Mouse (Mus musculus) midbrain, embryonic 10.5 days (tissue): ENCODE results near the gene 9230102O04Rik. TPM values are rescaled to one million over a fixed set of nuclear protein-coding genes. Genes with fewer than 3 reads are reported as not detected.

ENCODE experiments used
- DNase-seq: peaks from one replicate; pipeline ENCODE4 v3.0.0-alpha.2; 2017; ENCODE audit warnings: low spot score
- H3K27ac ChIP-seq: fragments of 300-500 bp; sonication (generic); replicated peaks from 2 replicates; pipeline ENCODE4 v1.5.1; 2016; ENCODE audit warnings: mild to moderate bottlenecking
- H3K27me3 ChIP-seq: fragments of 300-500 bp; sonication (generic); 2 replicates; pipeline ENCODE4 v1.6.1; 2016; ENCODE audit warnings: low read depth, mild to moderate bottlenecking; ENCODE audit not compliant: poor library complexity, severe bottlenecking
- H3K36me3 ChIP-seq: fragments of 300-500 bp; sonication (generic); 2 replicates; pipeline ENCODE4 v1.6.1; 2016; ENCODE audit warnings: mild to moderate bottlenecking, moderate library complexity
- H3K4me1 ChIP-seq: fragments of 300-500 bp; sonication (generic); 2 replicates; pipeline ENCODE4 v1.6.1; 2016
- H3K4me3 ChIP-seq: fragments of 300-500 bp; sonication (generic); 2 replicates; pipeline ENCODE4 v1.5.1; 2016; ENCODE audit warnings: mild to moderate bottlenecking, moderate library complexity
- H3K9me3 ChIP-seq: fragments of 300-500 bp; sonication (generic); replicated peaks from 2 replicates; pipeline ENCODE4 v1.6.1; 2016; ENCODE audit warnings: mild to moderate bottlenecking
- WGBS: fragments of 180-500 bp; shearing (Covaris S2); methylation state at CpG from one replicate; pipeline ENCODE4 v1.1.7; 2016; 5-methylcytosine and 5-hydroxymethylcytosine counted together
- polyA plus RNA-seq: library from polyadenylated mRNA; unstranded; fragments of >200 nt; fragmentation: Nextera tagmentation; extraction: Ambion mirVana; gene quantifications from 2 replicates; pipeline ENCODE4 v1.2.1, GENCODE M21; 2016

9230102O04Rik gene
- polyA plus RNA-seq, 1 experiment from 2014 or later = 0.47 TPM

DNA sequence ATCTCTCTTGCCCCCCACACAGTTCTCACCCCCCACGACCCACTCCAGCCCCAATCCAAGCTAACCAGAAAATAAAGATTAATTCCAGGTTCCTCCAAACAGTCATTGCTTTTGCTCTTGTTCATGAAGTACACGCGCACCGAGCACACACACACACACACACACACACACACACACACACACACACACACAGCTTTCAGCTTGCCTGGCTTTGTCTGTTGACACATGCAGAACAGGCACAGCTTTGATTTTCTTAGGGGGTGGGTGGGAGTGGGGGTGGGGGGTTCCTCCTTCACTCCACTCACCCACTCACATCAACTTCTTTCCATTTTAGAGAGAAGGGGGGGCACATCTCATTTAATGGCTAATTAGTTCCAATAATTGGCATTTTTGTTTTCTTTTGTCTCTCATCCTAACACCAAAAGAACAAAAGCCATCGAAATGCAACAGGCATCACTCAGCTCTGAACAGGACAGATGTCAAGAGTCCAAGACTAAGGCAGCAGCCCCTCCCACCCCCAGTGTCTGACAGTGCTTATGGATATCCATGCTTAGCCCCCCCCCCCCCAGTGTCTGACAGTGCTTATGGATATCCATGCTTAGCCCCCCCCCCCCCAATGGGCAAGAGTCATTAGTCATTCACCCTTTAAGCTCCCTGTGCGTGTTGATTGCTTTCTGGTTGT lies 4.1 kb upstream of the 9230102O04Rik start:
- no peaks in the 10 kb centered on the region for H3K9me3 ChIP-seq
- under 1% methylated on average over 6 of the region's 6 CpGs for WGBS
- peaks cover 54% of the 10 kb centered on the region for H3K4me1 ChIP-seq

DNA sequence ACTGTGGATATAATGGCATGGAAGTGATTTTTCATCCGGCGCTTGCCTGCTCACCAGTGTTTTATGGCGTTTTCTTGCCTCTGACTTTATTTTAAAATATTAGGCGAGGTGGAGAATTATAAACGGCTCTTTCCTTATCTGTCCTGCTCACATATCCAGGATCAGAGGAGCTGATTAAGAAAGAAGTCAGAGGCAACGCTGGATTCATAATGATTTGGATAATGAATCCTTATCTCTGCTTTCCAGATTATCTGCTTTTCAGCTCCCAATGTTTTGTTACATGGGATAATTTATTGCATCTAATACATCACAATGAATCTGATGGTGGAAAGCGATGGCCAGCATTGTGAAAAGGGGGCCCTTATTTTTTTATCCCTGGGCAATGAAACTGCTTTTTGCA lies 3.2 kb upstream of the 9230102O04Rik start:
- peaks cover 47% of the 10 kb centered on the region for H3K4me1 ChIP-seq
- no peak overlapping the region for H3K27ac ChIP-seq
- no peaks in the 10 kb centered on the region for H3K9me3 ChIP-seq
- H3K4me3 ChIP-seq = no peak overlapping the region
- WGBS = 11% methylated on average over 7 of the region's 7 CpGs
- H3K36me3 ChIP-seq = no peaks in the 10 kb centered on the region
- no peak for DNase-seq
- H3K27me3 ChIP-seq = peaks cover 97% of the 10 kb centered on the region

More for the DNA sequence above, 4.1 kb upstream of the 9230102O04Rik start:
- Histone ChIP-seq H3K27me3 (peaks cover 97% of the 10 kb centered on the region), H3K4me3 (no peak overlapping the region), H3K27ac (no peak overlapping the region), H3K36me3 (no peaks in the 10 kb centered on the region)
- peak; percentile 47 for DNase-seq

DNA sequence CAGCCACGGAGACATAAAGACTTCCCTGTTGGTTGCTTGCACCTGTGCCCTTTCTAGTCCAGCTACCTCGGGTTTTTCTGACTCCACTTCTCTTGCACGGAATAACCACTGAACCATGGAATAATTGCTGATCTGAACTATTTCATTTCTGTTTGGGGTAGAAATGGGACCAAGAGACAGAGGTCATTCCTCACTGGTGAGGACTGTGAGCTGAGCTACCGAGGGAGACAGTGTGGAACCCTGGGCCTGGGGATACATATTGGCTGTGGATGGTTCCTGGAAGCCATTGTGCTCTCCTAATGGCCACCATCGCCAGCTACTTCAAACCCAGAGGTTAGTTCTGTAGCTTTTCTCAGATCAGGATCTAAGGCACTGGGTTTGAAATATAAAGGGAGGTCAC lies 1.6 kb upstream of the 9230102O04Rik start:
- H3K27me3 ChIP-seq = peaks cover 97% of the 10 kb centered on the region
- 1% methylated on average over 5 of the region's 5 CpGs for WGBS
- H3K9me3 ChIP-seq = no peaks in the 10 kb centered on the region
- peaks cover 32% of the 10 kb centered on the region for H3K4me1 ChIP-seq
- H3K36me3 ChIP-seq = no peaks in the 10 kb centered on the region
- DNase-seq = peak; percentile 31
- H3K27ac ChIP-seq = no peak overlapping the region
- H3K4me3 ChIP-seq = no peak overlapping the region

DNA sequence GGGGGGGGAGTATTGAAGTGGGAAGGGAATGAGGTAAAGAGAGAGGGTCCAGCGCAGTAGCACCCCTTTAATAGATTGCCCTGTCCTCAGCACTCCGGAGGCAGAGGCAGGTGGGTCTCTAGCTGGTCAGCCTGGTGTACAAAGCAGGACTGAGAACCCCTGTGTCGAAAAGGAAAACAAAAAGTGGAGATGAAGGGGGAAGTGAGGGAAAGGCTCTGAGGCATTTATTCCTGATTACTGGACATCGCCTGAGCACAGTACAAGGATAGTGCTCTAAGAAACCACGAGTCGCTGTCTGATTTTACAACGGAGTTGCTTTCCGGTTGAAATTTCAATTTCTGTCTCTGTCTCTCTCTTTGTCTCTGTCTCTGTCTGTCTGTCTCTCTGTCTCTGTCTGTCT lies 911 bp upstream of the 9230102O04Rik start:
- Histone ChIP-seq H3K27me3 (peaks cover 97% of the 10 kb centered on the region), H3K4me3 (no peak overlapping the region), H3K36me3 (no peaks in the 10 kb centered on the region), H3K27ac (no peak overlapping the region), H3K9me3 (no peaks in the 10 kb centered on the region), H3K4me1 (peaks cover 25% of the 10 kb centered on the region)
- DNase-seq = peak; percentile 33
- 6% methylated on average over 8 of the region's 8 CpGs for WGBS

DNA sequence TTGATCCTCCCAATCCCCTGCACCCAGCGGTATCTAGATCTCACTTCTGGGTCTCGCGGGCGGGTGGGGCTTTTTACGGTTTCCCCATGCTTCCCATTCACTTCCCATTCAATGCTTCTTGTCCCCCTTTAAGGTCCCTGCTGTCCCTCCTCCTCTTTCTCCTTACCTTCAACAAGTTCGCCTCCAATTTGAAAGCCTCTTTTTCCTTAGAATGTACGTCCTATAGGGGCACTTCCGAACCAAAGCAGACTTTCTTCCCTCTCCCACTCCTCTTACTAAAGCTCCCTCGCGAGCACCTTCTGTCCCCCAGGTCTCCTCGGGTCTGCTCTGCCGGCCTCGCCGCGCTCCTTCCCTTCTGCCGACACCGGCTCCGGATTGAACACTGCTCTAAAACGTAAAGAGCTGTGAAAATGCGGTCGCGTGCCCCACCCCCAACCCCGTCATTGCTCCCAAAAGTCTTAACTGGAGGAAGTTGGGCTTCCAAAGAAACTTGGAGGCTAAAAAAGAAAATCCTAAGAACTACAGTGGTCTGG lies 377 bp upstream of the 9230102O04Rik start, which contains the start of gene Gata3:
Gata3 (minus strand) TSS at position 384 of the 533 bp plus-strand sequence.
- DNase-seq = peak; percentile 51
- Histone ChIP-seq H3K27ac (no peak within 1 kb of the TSS), H3K4me3 (peak within 1 kb of the TSS; percentile 36), H3K36me3 (no peaks in the 10 kb centered on the region), H3K9me3 (no peaks in the 10 kb centered on the region), H3K27me3 (peaks cover 97% of the 10 kb centered on the region), H3K4me1 (peaks cover 22% of the 10 kb centered on the region)
- under 1% methylated on average over 23 of the region's 23 CpGs for WGBS

DNA sequence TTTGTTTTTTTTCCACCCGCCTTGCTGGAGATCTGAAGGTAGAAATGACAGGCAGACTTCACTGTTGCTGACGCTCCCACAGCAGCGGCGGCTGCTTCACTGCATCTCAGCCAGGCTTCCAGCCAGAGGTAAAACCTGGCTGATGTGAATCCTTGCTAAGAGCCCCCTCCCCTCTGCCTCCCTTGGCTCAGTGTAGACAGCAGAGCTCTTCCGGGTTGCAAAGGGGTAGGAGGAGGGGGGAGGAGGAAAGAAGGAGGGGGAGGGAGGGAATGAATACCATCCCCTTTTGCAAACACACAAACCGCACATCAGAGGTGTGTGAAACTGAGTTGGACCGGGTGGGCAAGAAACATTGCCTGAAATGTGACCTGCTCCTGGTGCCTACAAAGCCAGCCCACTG lies 1.7 kb downstream of the 9230102O04Rik start:
- under 1% methylated on average over 7 of the region's 7 CpGs for WGBS
- Histone ChIP-seq H3K4me3 (peak overlapping the region; percentile 22; the same call in 1 of the 2 replicates), H3K9me3 (no peaks in the 10 kb centered on the region), H3K4me1 (peaks cover 34% of the 10 kb centered on the region), H3K27me3 (peaks cover 97% of the 10 kb centered on the region), H3K27ac (no peak overlapping the region), H3K36me3 (no peaks in the 10 kb centered on the region)
- DNase-seq = peak; percentile 33

DNA sequence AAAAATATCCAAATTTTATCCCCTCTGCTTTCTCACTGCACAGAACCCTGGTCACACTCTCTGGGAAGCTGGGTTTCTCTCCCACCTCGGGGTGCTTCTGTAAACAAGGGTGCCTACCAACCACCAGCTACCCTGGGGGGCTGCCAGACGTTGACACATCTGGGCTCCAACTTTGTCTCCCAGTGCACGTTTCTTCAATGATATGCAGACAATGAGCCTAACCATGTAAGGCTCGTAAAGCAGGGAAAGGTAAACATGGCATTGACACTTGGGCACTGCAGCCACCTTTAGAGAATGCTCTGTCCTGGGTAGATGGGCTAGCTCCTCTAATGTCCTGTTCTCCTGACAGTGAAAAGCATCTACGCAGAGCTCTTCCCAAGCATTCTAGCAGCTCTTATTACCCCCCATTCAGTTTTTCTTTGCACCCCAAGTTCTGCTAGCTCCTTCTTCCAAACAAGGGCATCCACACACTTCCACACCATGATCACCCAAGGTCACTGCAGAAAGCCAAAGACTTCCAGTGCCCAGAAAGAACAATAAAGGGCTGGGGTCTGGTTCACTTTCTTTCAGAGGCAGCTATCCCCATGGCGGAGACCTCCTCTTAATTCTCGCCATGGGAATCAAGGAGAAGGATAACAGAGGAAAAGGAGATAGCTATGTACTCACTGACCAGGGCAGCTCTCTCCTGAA lies 2.3 kb downstream of the 9230102O04Rik start:
- Histone ChIP-seq H3K4me1 (peaks cover 39% of the 10 kb centered on the region), H3K27ac (no peak overlapping the region), H3K36me3 (no peaks in the 10 kb centered on the region), H3K4me3 (peak overlapping the region; percentile 22; the same call in 1 of the 2 replicates), H3K9me3 (no peaks in the 10 kb centered on the region), H3K27me3 (peaks cover 97% of the 10 kb centered on the region)
- WGBS = 4% methylated on average over 7 of the region's 7 CpGs
- peak; percentile 28 for DNase-seq

DNA sequence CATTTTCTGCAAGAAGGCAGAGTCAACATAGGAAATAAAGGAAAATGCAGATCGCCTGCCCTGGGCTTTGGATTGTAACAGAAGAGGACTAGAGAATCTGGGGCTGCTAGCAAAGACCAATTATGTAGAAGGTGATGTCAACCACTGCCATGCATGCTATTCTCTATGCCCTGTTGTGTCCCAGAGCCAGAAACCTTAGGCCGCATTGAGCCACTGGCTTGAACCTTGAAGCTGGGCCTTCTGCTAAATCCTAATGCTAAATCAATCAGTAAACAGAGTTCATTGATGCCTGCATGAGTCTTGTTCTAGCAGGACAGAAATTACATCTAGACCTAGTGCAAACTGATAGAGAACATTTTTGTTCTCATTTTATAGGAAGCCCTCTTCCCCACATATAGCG lies 3.3 kb downstream of the 9230102O04Rik start:
- Histone ChIP-seq H3K4me3 (peak overlapping the region; percentile 18; the same call in 1 of the 2 replicates), H3K4me1 (peaks cover 50% of the 10 kb centered on the region), H3K36me3 (no peaks in the 10 kb centered on the region), H3K27me3 (peaks cover 100% of the 10 kb centered on the region), H3K9me3 (no peaks in the 10 kb centered on the region), H3K27ac (no peak overlapping the region)
- DNase-seq = peak; percentile 22
- 4% methylated on average over 3 of the region's 3 CpGs for WGBS

DNA sequence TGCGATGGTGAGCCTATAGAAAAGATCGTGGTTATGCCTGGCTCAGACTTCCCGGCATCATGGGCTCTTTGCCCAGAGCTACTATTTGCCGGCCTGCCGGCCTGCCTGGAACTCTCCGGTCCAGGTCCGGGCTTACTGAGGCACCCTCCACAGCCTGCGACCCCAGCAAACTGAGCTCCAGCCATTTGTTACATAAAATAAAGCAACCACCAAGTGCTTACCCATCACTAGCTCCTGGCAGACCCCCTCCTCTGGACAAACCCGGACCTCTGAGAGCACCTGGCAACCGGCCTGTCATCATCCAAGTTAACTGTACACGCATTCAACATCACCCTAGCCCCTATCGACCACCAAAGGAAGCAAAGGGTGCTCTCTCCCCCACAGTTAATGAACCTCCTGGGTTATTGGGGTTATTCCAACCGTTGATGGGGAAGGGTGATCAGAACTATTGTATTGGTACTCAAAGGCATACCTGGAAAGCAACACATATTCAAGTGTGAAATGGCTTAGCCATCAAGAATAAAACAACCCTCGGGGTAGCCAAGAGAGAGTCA lies 4.0 kb downstream of the 9230102O04Rik start:
- Histone ChIP-seq H3K9me3 (no peaks in the 10 kb centered on the region), H3K36me3 (no peaks in the 10 kb centered on the region), H3K4me1 (peaks cover 56% of the 10 kb centered on the region), H3K27ac (no peak overlapping the region), H3K27me3 (peaks cover 100% of the 10 kb centered on the region), H3K4me3 (peak overlapping the region; percentile 18; the same call in 1 of the 2 replicates)
- peak; percentile 45 for DNase-seq
- 1% methylated on average over 14 of the region's 14 CpGs for WGBS

DNA sequence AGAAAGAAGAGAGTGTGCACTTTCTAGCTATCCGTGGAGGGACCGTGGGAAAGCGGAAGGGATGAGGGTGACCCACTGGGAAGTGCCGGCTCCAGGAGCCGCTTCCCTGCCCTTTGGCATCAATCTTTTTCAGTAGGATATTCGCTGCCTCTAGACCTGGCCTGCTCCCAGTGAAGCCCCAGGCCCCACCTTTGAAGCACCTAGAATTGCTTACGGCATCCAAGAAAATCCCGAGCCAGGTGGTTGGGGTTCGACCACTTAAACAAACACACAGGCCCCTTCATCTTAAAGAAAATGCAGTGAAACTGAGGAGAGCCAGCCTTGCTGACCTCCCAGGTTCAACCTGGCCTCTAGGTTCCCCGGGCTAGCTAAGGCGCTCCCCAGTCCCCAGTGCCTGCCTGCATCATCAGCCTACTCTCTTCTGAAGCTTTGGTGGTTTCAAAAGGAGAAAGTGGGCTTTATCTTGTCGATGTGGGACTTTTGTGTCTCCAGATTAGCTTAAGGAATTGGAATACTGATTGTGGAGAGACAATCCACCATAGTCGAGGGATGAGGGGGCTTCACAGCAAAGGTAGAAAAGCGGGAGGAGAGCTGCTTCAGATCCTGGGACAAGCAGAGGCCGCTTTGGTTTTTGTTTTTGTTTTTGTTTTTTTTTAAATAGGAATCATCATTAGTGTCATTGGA lies 4.7 kb downstream of the 9230102O04Rik start:
- Histone ChIP-seq H3K27me3 (peaks cover 100% of the 10 kb centered on the region), H3K36me3 (no peaks in the 10 kb centered on the region), H3K4me1 (peaks cover 60% of the 10 kb centered on the region), H3K9me3 (no peaks in the 10 kb centered on the region), H3K27ac (no peak overlapping the region), H3K4me3 (peak overlapping the region; percentile 55)
- WGBS = 1% methylated on average over 15 of the region's 15 CpGs
- DNase-seq = no peak

DNA sequence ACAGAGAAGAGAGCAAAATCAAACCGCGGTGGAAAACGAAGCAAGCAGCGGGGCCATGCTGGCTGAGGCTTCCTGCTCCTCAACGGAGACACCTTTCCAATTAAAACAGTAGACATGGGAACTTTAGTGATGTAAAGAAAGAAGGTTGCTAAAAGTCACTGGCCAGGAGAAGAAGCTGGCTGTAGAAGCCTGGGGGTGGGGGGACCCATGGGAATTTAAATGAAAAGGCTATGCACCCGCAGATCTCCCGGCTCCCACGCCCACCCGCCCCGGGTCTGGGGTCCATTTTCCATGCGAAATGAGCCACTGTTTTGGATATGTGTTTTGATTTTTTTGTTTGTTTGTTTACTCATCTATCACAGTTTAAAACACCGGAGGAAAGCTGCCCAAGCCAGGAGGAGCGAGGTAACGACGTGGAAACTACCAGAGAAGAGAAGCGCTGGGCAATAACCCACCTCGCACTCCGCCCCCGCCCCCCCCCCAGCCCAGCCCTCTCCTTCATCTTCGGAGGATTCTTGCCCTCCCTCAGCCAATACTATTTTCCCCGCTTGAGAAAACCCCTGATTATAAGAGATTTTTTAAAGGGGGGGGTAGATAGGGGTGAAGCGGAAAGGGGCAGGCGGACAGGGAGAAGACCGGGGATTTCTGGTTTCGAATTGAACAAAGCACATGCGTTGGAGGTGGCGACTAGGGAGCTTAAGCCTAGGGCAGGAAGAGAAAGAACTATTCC lies 5.4 kb downstream of the 9230102O04Rik start:
- Histone ChIP-seq H3K9me3 (no peaks in the 10 kb centered on the region), H3K4me3 (peak overlapping the region; percentile 55), H3K4me1 (peaks cover 57% of the 10 kb centered on the region), H3K36me3 (no peaks in the 10 kb centered on the region), H3K27ac (no peak overlapping the region), H3K27me3 (peaks cover 99% of the 10 kb centered on the region)
- WGBS = under 1% methylated on average over 27 of the region's 27 CpGs
- peak; percentile 44 for DNase-seq
